Mouse (Mus musculus): ENCODE results near the gene Etv6. TPM values are rescaled to one million over a fixed set of nuclear protein-coding genes. Genes with fewer than 3 reads are reported as not detected.

Etv6 gene
- total and polyA plus RNA-seq, 2 experiments from 2014 or later: 4.0 to 9.1 TPM

GRCm38 (mm10) chr6:134103519-134103918 is 68.0 kb downstream of the Etv6 start:
- Histone ChIP-seq H3K4me2 (ENCODE audit: low read depth, low read length) (no peak overlapping the region), H3K27me3 (ENCODE audit: insufficient read depth, low read length) (no peaks in the 10 kb centered on the region), H3K4me3 (ENCODE audit: low read length) (no peak overlapping the region), H3K9ac (replicated peaks; ENCODE audit: low read length) (no peak overlapping the region), H3K36me3 (ENCODE audit: insufficient read depth, low read length) (no peaks in the 10 kb centered on the region), H3K27ac (no peak overlapping the region), H3K9me3 (ENCODE audit: low read length) (no peaks in the 10 kb centered on the region), H3K4me1 (ENCODE audit: insufficient read depth, low read length) (peaks cover 10% of the 10 kb centered on the region; the same call in 1 of the 2 replicates)
- 94% methylated on average over 8 of the region's 8 CpGs for WGBS
- TF ChIP-seq CTCF (IDR thresholded peaks at IDR 0.05; ENCODE audit: low read depth): no peak
- no peak for ATAC-seq
- DNase-seq (ENCODE audit: low spot score): no peak

DNA sequence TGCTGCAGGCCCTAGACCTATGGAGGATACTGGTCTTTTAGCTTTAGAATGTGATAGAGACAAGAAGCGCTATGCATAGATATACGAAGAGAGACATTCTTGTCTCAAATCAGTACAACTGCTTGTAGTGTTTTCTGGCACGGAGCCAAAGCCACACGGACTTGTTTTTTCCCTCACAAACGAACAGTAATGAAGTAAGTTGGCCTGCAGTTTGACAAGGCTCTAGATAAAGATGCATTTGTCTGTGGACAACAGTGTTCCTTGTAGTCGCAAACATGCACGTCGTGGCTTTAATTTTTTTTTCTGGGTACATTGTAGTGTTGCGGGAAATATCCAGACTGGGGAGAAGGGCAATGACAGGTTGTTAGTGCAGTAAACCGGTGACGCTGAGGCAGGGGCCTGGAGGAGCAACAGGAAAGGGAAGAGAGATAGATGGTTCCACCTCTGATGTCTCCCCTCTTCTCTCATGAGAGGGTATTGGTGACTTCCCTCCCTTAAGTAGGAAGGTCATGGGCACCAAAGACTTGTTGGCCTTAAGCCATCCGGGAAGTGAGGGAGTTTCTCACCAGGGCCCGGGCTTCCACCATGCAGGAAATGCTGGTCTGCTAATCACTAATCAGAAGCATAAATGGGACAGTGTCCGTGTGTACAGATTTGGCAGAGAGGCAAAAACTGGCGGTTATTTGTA is 70.2 kb downstream of the Etv6 start:
- DNase-seq (ENCODE audit: low spot score) (peak; percentile 75), ATAC-seq (no peak)
- Histone ChIP-seq H3K9me3 (ENCODE audit: low read length) (no peaks in the 10 kb centered on the region), H3K27ac (no peak overlapping the region), H3K36me3 (ENCODE audit: insufficient read depth, low read length) (no peaks in the 10 kb centered on the region), H3K4me1 (ENCODE audit: insufficient read depth, low read length) (peaks cover 10% of the 10 kb centered on the region; the same call in 1 of the 2 replicates), H3K4me3 (ENCODE audit: low read length) (no peak overlapping the region), H3K9ac (replicated peaks; ENCODE audit: low read length) (no peak overlapping the region), H3K27me3 (ENCODE audit: insufficient read depth, low read length) (no peaks in the 10 kb centered on the region), H3K4me2 (ENCODE audit: low read depth, low read length) (no peak overlapping the region)
- 43% methylated on average over 15 of the region's 15 CpGs for WGBS
- no peak for TF ChIP-seq CTCF (IDR thresholded peaks at IDR 0.05; ENCODE audit: low read depth)

GRCm38 (mm10) chr6:134107696-134108095 is 72.2 kb downstream of the Etv6 start:
- Histone ChIP-seq H3K9ac (replicated peaks; ENCODE audit: low read length) (no peak overlapping the region), H3K27ac (no peak overlapping the region), H3K4me1 (ENCODE audit: insufficient read depth, low read length) (peaks cover 10% of the 10 kb centered on the region; the same call in 1 of the 2 replicates), H3K27me3 (ENCODE audit: insufficient read depth, low read length) (no peaks in the 10 kb centered on the region), H3K4me3 (ENCODE audit: low read length) (no peak overlapping the region), H3K36me3 (ENCODE audit: insufficient read depth, low read length) (no peaks in the 10 kb centered on the region), H3K4me2 (ENCODE audit: low read depth, low read length) (no peak overlapping the region), H3K9me3 (ENCODE audit: low read length) (no peaks in the 10 kb centered on the region)
- no peak for TF ChIP-seq CTCF (IDR thresholded peaks at IDR 0.05; ENCODE audit: low read depth)
- 69% methylated on average over 7 of the region's 7 CpGs for WGBS
- ATAC-seq: peak; percentile 67
- DNase-seq (ENCODE audit: low spot score): no peak

DNA sequence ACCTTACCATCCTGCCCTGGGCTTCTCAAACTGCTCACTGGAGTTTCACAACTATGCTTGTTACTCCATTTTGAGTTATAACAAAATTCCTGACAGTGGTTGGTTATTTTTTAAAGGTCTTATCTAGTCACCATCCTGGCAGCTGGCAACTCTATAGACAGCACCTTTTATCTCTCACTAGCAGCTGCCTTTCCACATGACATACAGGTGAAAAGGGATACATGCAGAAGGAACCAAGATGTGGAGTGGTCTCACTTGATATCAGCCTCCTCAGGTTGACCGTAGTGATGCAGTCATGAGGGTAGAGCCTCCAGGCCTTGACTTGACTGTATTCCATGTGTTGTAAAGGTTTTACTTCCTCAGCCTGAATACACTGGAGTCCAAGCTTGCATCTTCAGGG is 74.2 kb downstream of the Etv6 start:
- no peak for TF ChIP-seq CTCF (IDR thresholded peaks at IDR 0.05; ENCODE audit: low read depth)
- no peaks in the 10 kb centered on the region for H3K36me3 ChIP-seq (ENCODE audit: insufficient read depth, low read length)
- ATAC-seq (no peak), DNase-seq (ENCODE audit: low spot score) (no peak)
- no peak overlapping the region for H3K4me2 ChIP-seq (ENCODE audit: low read depth, low read length)
- WGBS: 96% methylated on average over 1 of the region's 1 CpGs
- no peaks in the 10 kb centered on the region for H3K9me3 ChIP-seq (ENCODE audit: low read length)
- H3K4me1 ChIP-seq (ENCODE audit: insufficient read depth, low read length): peaks cover 10% of the 10 kb centered on the region; the same call in 1 of the 2 replicates
- H3K9ac ChIP-seq (replicated peaks; ENCODE audit: low read length): no peak overlapping the region
- no peaks in the 10 kb centered on the region for H3K27me3 ChIP-seq (ENCODE audit: insufficient read depth, low read length)
- H3K4me3 ChIP-seq (ENCODE audit: low read length): no peak overlapping the region
- H3K27ac ChIP-seq: no peak overlapping the region

GRCm38 (mm10) chr6:134110206-134110605 is 74.7 kb downstream of the Etv6 start:
- no peak for ATAC-seq

DNA sequence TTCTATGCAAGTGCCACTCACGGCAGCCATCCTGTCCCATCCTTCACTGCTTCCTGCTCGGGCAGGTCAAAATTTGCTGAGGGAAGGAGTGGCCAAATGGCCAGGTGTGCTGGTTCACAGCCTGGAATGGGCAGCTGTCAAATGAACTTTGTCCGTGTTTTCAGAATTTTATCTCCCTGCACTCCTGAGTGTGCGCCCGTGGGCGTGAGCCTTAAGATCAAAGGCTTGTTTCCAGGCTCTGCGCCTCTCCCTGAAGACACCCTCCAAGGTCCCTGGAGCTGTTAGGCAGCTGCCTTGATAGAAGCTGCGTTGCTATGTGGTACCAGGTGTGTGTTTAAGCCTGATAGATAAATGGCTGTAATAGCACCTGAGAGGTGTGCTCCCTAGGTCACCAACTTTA is 76.1 kb downstream of the Etv6 start:
- no peak overlapping the region for H3K27ac ChIP-seq
- no peak for DNase-seq (ENCODE audit: low spot score)
- WGBS: 94% methylated on average over 8 of the region's 8 CpGs
- no peaks in the 10 kb centered on the region for H3K36me3 ChIP-seq (ENCODE audit: insufficient read depth, low read length)
- no peak overlapping the region for H3K4me2 ChIP-seq (ENCODE audit: low read depth, low read length)
- no peak overlapping the region for H3K4me3 ChIP-seq (ENCODE audit: low read length)
- no peak overlapping the region for H3K9ac ChIP-seq (replicated peaks; ENCODE audit: low read length)
- TF ChIP-seq CTCF (IDR thresholded peaks at IDR 0.05; ENCODE audit: low read depth): no peak
- ATAC-seq: no peak
- H3K4me1 ChIP-seq (ENCODE audit: insufficient read depth, low read length): no peaks in the 10 kb centered on the region
- H3K27me3 ChIP-seq (ENCODE audit: insufficient read depth, low read length): no peaks in the 10 kb centered on the region
- no peaks in the 10 kb centered on the region for H3K9me3 ChIP-seq (ENCODE audit: low read length)

More at GRCm38 (mm10) chr6:134110206-134110605, 74.7 kb downstream of the Etv6 start:
- WGBS: 94% methylated on average over 5 of the region's 5 CpGs
- Histone ChIP-seq H3K27ac (no peak overlapping the region), H3K4me2 (ENCODE audit: low read depth, low read length) (no peak overlapping the region), H3K9ac (replicated peaks; ENCODE audit: low read length) (no peak overlapping the region), H3K36me3 (ENCODE audit: insufficient read depth, low read length) (no peaks in the 10 kb centered on the region), H3K27me3 (ENCODE audit: insufficient read depth, low read length) (no peaks in the 10 kb centered on the region), H3K9me3 (ENCODE audit: low read length) (no peaks in the 10 kb centered on the region), H3K4me1 (ENCODE audit: insufficient read depth, low read length) (peaks cover 9% of the 10 kb centered on the region; the same call in 1 of the 2 replicates), H3K4me3 (ENCODE audit: low read length) (no peak overlapping the region)
- no peak for DNase-seq (ENCODE audit: low spot score)
- no peak for TF ChIP-seq CTCF (IDR thresholded peaks at IDR 0.05; ENCODE audit: low read depth)

GRCm38 (mm10) chr6:134112753-134113152 is 77.3 kb downstream of the Etv6 start:
- H3K4me2 ChIP-seq (ENCODE audit: low read depth, low read length): no peak overlapping the region
- ATAC-seq (no peak), DNase-seq (ENCODE audit: low spot score) (no peak)
- H3K4me3 ChIP-seq (ENCODE audit: low read length): no peak overlapping the region
- no peaks in the 10 kb centered on the region for H3K4me1 ChIP-seq (ENCODE audit: insufficient read depth, low read length)
- WGBS: 93% methylated on average over 8 of the region's 8 CpGs
- no peaks in the 10 kb centered on the region for H3K9me3 ChIP-seq (ENCODE audit: low read length)
- no peaks in the 10 kb centered on the region for H3K27me3 ChIP-seq (ENCODE audit: insufficient read depth, low read length)
- H3K9ac ChIP-seq (replicated peaks; ENCODE audit: low read length): no peak overlapping the region
- no peaks in the 10 kb centered on the region for H3K36me3 ChIP-seq (ENCODE audit: insufficient read depth, low read length)
- H3K27ac ChIP-seq: no peak overlapping the region
- no peak for TF ChIP-seq CTCF (IDR thresholded peaks at IDR 0.05; ENCODE audit: low read depth)
